Mouse (Mus musculus): ENCODE measurements around the gene Cpvl.

Cpvl gene

GRCm38 (mm10) chr6:53931605-53932004 is 46.9 kb downstream of the Cpvl start:
- DNase-seq = no peak

GRCm38 (mm10) chr6:53929858-53930257 is 48.6 kb downstream of the Cpvl start:
- DNase-seq = no peak

- DNase-seq = no peak
Observed at GRCm38 (mm10) chr6:53926197-53926596, 52.3 kb downstream of the Cpvl start.

GRCm38 (mm10) chr6:53925192-53925591 is 53.3 kb downstream of the Cpvl start:
- no peak for DNase-seq

- DNase-seq = no peak
Observed at GRCm38 (mm10) chr6:53920041-53920440, 58.4 kb downstream of the Cpvl start.

- DNase-seq = no peak
Observed at GRCm38 (mm10) chr6:53917026-53917558, 61.4 kb downstream of the Cpvl start.

- no peak for DNase-seq
Observed at GRCm38 (mm10) chr6:53915347-53915746, 63.1 kb downstream of the Cpvl start.

GRCm38 (mm10) chr6:53913151-53913550 is 65.3 kb downstream of the Cpvl start:
- DNase-seq = no peak

GRCm38 (mm10) chr6:53912112-53912782 is 66.2 kb downstream of the Cpvl start:
- no peak for DNase-seq

GRCm38 (mm10) chr6:53909986-53910385 is 68.5 kb downstream of the Cpvl start:
- no peak for DNase-seq

GRCm38 (mm10) chr6:53909446-53909845 is 69.0 kb downstream of the Cpvl start:
- DNase-seq = no peak

GRCm38 (mm10) chr6:53906871-53907270 is 71.6 kb downstream of the Cpvl start:
- DNase-seq = no peak

GRCm38 (mm10) chr6:53906051-53906462 is 72.4 kb downstream of the Cpvl start:
- no peak for DNase-seq

- DNase-seq = no peak
Observed at GRCm38 (mm10) chr6:53905576-53905975, 72.9 kb downstream of the Cpvl start.

- no peak for DNase-seq
Observed at GRCm38 (mm10) chr6:53904703-53905395, 73.6 kb downstream of the Cpvl start.

GRCm38 (mm10) chr6:53904186-53904585 is 74.3 kb downstream of the Cpvl start:
- no peak for DNase-seq

GRCm38 (mm10) chr6:53901741-53902140 is 76.7 kb downstream of the Cpvl start:
- no peak for DNase-seq

GRCm38 (mm10) chr6:53897872-53898464 is 80.5 kb downstream of the Cpvl start:
- no peak for DNase-seq

- no peak for DNase-seq
Observed at GRCm38 (mm10) chr6:53897126-53897525, 81.3 kb downstream of the Cpvl start.

GRCm38 (mm10) chr6:53893731-53894130 is 84.7 kb downstream of the Cpvl start:
- DNase-seq = no peak

- no peak for DNase-seq
Observed at GRCm38 (mm10) chr6:53891109-53891508, 87.4 kb downstream of the Cpvl start.

- no peak for DNase-seq
Observed at GRCm38 (mm10) chr6:53884931-53885330, 93.5 kb downstream of the Cpvl start.

GRCm38 (mm10) chr6:53884496-53884895 is 94.0 kb downstream of the Cpvl start:
- no peak for DNase-seq

- no peak for DNase-seq
Observed at GRCm38 (mm10) chr6:53883405-53883804, 95.1 kb downstream of the Cpvl start.

Measured in cerebellum, adult 8-10 months (tissue).